Mouse (Mus musculus): Measurements from ENCODE around the gene Tie1.

GRCm38 (mm10) chr4:118516699-118517496 lies 27.0 kb upstream of the Tie1 start:
- TF ChIP-seq CHD2 (IDR thresholded peaks at IDR 0.05; ENCODE audit: low read length), result no peak
- no peak for TF ChIP-seq CTCF (conservative IDR thresholded peaks at IDR 0.05 in 1 of 2, IDR thresholded peaks at IDR 0.05 in 1 of 2; ENCODE audit: low read depth in 2 of 2, low read length in 2 of 2)
- no peak for TF ChIP-seq MEF2A (IDR thresholded peaks at IDR 0.05; ENCODE audit: borderline replicate concordance, low read depth, low read length)
- TF ChIP-seq POLR2A (IDR thresholded peaks at IDR 0.05; ENCODE audit: low read depth, low read length), result no peak
- no peak for TF ChIP-seq ELF1 (IDR thresholded peaks at IDR 0.05; ENCODE audit: low read depth, low read length)
- no peak for TF ChIP-seq POLR2AphosphoS2 (IDR thresholded peaks at IDR 0.05; ENCODE audit: low read depth, low read length)
- TF ChIP-seq TCF12 (IDR thresholded peaks at IDR 0.05; ENCODE audit: low read depth, low read length), result no peak
- TF ChIP-seq EP300 (IDR thresholded peaks at IDR 0.05; ENCODE audit: low read length), result no peak
- TF ChIP-seq USF1 (IDR thresholded peaks at IDR 0.05; ENCODE audit: low read depth, low read length), result no peak
